Mouse (Mus musculus) heart, adult 2 months (tissue): ENCODE measurements around the gene Sh3d19.

Source experiments
- CTCF ChIP-seq: fragments of 200-600 bp; IDR thresholded peaks from 2 replicates; pipeline ENCODE4 v1.8.1; 2022; ENCODE audit warnings: antibody characterized with exemption, mild to moderate bottlenecking, moderate library complexity
- POLR2A ChIP-seq: fragments of 200-500 bp; IDR thresholded peaks from 2 replicates; pipeline ENCODE4 v1.6.1; 2011; ENCODE audit warnings: mild to moderate bottlenecking, low read depth, low read length, control low read depth; ENCODE audit not compliant: insufficient read depth

- no peak for TF ChIP-seq CTCF
- TF ChIP-seq POLR2A, result no peak
These were observed 137.7 kb downstream of the Sh3d19 start for GRCm38 (mm10) chr3:86108576-86108975.
